Mouse (Mus musculus) olfactory bulb, adult 2 months (tissue): ENCODE results near the gene Efcab9. TPM values are rescaled to one million over a fixed set of nuclear protein-coding genes. Genes with fewer than 3 reads are reported as not detected.

ENCODE experiments used
- H3K27ac ChIP-seq: fragments of 200-500 bp; 2 replicates; pipeline ENCODE4 v1.5.1; 2012; ENCODE audit warnings: low read depth, low read length; ENCODE audit not compliant: insufficient read depth
- H3K4me1 ChIP-seq: fragments of 200-500 bp; 2 replicates; pipeline ENCODE4 v1.6.1; 2012; ENCODE audit warnings: low read length; ENCODE audit not compliant: control insufficient read depth, insufficient read depth
- H3K4me3 ChIP-seq: fragments of 200-500 bp; 2 replicates; pipeline ENCODE4 v1.5.1; 2012; ENCODE audit warnings: mild to moderate bottlenecking, low read depth, low read length, moderate library complexity; ENCODE audit not compliant: insufficient read depth
- CTCF ChIP-seq: fragments of 200-500 bp; IDR thresholded peaks from 2 replicates; pipeline ENCODE4 v1.5.1; 2012; ENCODE audit warnings: low read depth, mild to moderate bottlenecking, low read length, moderate library complexity; ENCODE audit not compliant: insufficient read depth
- POLR2A ChIP-seq: fragments of 200-500 bp; IDR thresholded peaks from 2 replicates; pipeline ENCODE4 v1.6.1; 2012; ENCODE audit warnings: mild to moderate bottlenecking, low read depth, low read length, moderate library complexity; ENCODE audit not compliant: insufficient read depth
- WGBS: fragments of 180-500 bp; shearing (Covaris S2); methylation state at CpG from one replicate; pipeline ENCODE4 v1.1.7; 2018; 5-methylcytosine and 5-hydroxymethylcytosine counted together
- polyA plus RNA-seq: library from polyadenylated mRNA; stranded (reverse); fragments of >200 nt; gene quantifications from 2 replicates; pipeline ENCODE4 v1.2.4, GENCODE M21; 2012; ENCODE audit warnings: low replicate concordance; ENCODE audit not compliant: missing spikeins, insufficient read depth, insufficient read length

Efcab9 gene
- polyA plus RNA-seq, 1 experiment = not detected

DNA sequence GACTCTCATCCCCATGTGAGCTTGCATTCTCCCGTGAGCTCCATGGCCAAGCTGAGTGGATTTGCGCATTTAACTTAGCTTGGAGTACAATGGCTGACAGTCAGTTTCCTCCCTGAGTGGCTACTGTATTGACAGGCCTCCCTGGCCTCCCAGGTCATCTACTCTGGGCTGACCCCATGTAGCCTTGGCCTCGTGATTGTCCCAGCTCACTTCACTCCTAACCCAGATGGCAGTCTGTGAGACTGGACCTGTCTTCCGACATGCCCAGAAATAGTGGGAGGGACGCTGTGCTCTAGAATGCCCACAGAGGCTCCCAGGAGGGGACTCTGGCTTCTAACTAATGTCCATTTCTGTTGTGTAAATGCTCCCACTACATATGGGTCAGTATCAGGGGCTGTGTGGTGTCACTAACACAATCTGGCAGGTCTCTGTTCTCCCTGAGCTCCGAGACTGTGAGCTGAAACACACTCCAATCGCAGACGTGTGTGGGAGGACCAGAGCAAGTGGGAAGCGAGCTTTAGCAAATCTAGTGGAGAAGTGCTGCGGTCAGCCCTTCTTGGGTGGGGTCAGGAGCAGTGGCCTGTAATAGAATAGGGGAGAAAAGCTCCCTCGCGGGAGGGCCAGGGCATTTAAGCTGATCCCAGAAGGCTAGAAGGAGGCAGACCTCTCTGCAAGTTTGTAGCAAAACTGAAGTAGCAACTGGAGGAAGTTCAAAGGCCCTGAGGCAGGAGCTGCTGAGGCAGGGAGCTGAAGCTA lies 28.3 kb upstream of the Efcab9 start:
- H3K4me1 ChIP-seq = peaks cover 5% of the 10 kb centered on the region; the same call in 1 of the 2 replicates
- no peak overlapping the region for H3K27ac ChIP-seq
- H3K4me3 ChIP-seq = no peak overlapping the region
- 91% methylated on average over 12 of the region's 12 CpGs for WGBS
- TF ChIP-seq POLR2A (no peak), CTCF (no peak)

DNA sequence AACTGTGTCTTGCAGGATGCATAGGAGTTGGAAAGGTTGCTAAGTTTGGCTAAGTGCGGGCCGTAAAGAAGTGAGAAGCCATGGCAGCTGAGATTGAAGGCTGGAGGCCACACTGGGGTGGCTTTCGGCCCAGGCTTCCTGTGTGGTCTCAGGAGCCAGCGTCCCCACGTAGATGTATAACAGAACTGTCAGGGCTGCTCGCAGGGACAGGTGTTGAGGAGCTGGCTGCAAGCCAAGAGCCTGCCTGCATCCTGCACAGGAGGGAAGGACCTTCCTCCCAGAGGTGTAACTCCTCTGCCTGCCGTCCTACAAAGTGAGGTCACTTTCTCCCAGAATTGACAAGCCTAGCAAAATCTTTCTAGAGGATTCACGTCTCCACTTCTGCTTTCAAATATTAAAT lies 26.8 kb upstream of the Efcab9 start:
- Histone ChIP-seq H3K4me3 (no peak overlapping the region), H3K27ac (no peak overlapping the region), H3K4me1 (peaks cover 2% of the 10 kb centered on the region; the same call in 1 of the 2 replicates)
- TF ChIP-seq POLR2A (no peak), CTCF (no peak)
- 72% methylated on average over 8 of the region's 8 CpGs for WGBS

DNA sequence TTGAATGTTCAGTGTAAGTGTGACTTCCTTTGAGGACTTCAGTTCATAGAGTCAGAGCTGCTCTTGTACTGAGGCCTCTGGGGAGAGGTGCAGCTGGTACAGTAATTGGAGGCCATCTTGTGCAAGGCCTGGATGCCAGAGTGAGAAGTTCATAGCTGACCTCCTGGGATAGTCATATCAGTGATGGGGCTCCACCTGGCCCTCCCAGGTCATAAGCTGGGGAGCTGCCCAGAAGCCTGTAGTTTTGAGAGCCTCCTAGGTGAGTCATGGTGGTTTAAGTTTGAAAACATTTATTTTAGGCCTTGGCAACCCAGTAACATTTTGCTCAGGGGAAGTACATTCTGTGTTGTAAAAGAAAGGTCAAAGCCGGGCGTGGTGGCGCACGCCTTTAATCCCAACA lies 26.1 kb upstream of the Efcab9 start:
- TF ChIP-seq CTCF (no peak), POLR2A (no peak)
- no peak overlapping the region for H3K4me3 ChIP-seq
- H3K4me1 ChIP-seq = peaks cover 3% of the 10 kb centered on the region; the same call in 1 of the 2 replicates
- WGBS = 99% methylated on average over 4 of the region's 4 CpGs
- no peak overlapping the region for H3K27ac ChIP-seq

DNA sequence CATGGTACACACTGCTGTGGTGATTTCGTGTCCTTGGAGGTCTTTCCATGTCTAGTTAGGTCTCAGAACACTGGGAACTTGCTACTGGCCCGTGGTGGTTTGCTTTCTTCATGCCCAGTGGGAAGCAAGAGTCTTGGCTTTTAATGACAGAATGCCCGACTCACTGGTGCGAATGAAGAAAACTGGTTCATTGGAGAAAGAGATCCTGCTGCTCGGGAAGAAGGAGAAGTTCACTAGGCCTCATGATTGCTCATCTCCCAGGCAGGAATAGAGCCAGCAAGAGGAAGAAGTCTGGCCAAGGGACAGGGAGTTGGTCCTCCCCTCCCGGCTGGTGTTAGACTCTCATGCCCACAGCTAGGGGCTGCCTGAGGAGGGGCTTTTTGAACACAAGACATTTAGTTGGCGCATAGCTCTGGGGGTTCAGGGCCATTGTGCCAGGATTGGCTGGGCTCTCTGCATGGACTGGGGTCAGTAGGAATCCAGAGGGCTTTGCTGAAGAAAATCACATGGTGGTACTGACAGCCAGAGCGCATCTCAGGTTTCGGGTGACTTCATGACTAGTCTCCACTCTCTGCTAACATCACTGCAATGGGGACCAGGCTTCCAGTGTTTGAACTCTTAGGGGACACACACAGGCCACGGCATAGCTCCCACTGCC lies 24.6 kb upstream of the Efcab9 start:
- WGBS = 70% methylated on average over 10 of the region's 10 CpGs
- H3K27ac ChIP-seq = no peak overlapping the region
- H3K4me3 ChIP-seq = no peak overlapping the region
- peaks cover 8% of the 10 kb centered on the region for H3K4me1 ChIP-seq
- no peak for TF ChIP-seq CTCF
- TF ChIP-seq POLR2A = no peak

DNA sequence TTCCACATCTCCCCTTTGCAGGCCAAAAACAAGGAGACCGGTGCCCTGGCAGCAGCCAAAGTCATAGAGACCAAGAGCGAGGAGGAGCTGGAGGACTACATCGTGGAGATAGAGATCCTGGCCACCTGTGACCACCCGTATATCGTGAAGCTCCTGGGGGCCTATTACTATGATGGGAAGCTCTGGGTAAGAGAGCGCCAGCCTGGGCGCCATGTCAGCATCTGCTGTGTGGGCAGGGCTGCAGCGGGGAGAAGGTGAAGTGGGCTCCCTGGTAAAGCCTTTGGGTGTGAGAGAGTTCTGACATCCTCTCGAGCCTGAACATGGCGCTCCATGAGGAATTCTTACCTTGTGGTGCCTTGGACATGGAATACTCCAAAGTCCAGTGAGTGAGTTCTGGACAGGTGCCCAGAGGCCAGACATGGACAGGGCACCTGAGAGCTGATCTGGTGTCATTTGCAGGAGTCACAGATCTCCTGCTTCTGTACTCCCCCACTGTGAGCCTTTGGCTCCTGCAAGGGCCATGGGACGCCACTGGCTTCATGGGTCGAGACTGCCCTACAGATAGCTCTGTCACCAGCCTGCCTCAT lies 23.3 kb upstream of the Efcab9 start:
- Histone ChIP-seq H3K27ac (no peak overlapping the region), H3K4me1 (peaks cover 8% of the 10 kb centered on the region), H3K4me3 (no peak overlapping the region)
- WGBS = 95% methylated on average over 12 of the region's 12 CpGs
- no peak for TF ChIP-seq POLR2A
- TF ChIP-seq CTCF = no peak

DNA sequence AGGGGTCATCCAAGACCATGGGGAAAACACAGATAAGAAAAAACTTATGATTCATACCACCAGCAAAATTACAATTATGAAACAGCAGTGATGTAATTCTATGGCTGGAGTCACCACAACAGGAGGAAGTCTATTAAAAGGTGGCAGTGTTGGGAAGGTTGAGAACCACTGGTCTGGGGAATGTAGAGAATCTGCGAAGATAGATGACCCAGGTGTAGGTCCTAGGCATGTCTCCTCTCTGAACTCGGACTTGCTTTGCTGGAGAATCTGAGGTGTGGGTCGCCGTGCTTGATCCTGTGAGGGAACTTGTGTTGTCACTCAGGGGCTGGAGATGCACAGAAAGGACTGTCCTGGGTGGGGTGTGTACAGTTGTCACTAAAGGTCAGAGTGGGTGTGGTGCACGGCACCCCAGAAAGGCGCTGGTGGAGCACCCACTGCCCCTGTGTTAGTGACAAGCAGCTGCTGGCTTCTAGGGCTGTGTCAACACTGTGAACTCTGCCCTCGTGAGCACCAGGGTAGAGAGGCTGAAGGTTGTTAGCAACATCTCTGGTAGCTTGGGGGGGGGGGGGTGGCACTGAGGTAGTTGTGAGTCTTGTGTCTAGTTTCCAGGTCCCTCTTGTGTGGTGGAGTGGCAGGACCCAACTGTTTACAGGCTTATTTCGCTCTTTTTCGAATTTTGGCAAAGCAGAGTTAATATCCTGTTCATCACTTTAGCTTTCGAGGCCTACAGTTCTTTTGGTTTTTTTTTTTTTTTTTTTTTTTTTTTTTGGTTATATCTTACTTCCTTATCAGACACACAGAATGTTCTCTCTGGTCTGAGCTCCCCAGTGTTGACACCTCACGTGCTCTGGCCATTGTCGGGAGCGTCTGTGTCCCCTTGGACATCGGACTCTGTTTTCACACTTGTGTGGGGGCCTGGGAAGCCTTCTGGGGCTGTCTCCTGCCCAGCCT lies 22.5 kb upstream of the Efcab9 start:
- TF ChIP-seq CTCF (no peak), POLR2A (no peak)
- Histone ChIP-seq H3K27ac (no peak overlapping the region), H3K4me3 (no peak overlapping the region), H3K4me1 (peaks cover 8% of the 10 kb centered on the region)
- 94% methylated on average over 14 of the region's 14 CpGs for WGBS

DNA sequence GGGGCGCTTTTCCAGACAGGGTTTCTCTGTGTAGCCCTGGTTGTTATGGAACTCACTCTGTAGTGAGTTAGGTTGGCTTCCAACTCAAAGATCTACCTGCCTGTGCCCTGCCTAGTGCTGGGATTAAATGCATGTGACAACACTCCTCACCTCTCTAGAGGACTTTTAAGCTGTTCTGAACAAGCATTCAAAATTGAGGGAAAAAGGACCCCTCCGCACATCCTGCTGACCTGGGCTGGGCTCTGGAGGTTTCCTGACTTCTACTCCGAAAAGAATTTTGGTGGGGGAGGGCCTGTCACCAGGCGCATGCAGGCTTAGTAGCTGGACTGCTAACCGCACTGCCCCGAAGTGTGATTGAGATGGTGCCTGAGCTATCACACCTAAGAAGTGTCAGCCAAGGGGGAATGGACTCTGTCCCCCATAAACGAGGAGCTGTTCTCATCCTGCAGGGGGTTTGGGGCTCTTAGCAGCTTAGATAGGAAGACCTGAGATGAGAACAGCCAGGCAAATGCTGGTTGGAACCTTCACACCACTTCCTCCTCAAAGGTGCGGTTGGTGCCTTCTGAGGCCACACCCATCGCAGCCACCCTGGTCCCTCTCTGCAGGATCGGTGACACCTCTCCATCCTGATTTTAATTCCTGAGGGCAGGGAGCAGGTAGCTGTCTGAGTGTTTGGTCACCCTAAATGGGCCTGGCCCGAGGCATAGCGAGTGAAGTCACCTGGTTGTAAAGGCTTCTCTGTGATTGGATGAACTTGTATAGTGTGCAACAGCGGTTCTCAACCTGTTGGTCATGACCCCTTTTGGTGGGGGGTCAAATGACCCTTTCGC lies 21.6 kb upstream of the Efcab9 start:
- TF ChIP-seq POLR2A (no peak), CTCF (no peak)
- Histone ChIP-seq H3K4me3 (no peak overlapping the region), H3K4me1 (peaks cover 11% of the 10 kb centered on the region), H3K27ac (no peak overlapping the region)
- 87% methylated on average over 14 of the region's 14 CpGs for WGBS
